Mouse (Mus musculus): ENCODE measurements at regions not wholly inside any gene's neighbourhood (a gene's known extent, or its start where the extent isn't known, plus 50 kb on each side); places are given as distances from the start of the nearest gene placed in this dataset.
"Not testable (repeated sequence)": the region's sequence is repeated elsewhere in the genome, so short reads cannot be mapped to it uniquely, and the experiment has no call there.

DNA sequence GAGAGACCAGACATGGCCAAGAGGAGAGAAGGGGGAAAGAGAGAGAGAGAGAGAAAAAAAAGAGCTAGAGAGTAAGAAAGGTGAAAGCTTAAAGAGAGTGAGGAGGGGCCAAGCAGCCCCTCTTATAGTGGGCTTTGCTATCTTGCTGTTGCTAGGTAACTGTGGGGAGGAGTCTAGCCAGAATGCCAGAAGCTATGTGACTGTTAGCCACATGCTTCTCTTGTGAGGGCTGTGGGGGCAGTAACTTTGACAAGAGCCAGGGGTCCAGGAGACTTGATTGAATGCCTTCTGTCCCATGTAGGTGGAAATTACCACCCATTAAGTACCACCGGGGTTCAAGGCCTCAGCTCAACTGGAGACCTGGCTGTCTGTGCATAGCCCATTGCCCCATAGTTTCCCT is 69.0 kb upstream of the Acsl3 start:
- TF ChIP-seq USF1 (IDR thresholded peaks at IDR 0.05; ENCODE audit: low read depth); MAX (IDR thresholded peaks at IDR 0.05; ENCODE audit: low read depth); E2F4 (IDR thresholded peaks at IDR 0.05; ENCODE audit: insufficient read depth); POLR2A (IDR thresholded peaks at IDR 0.05; ENCODE audit: insufficient read length, low read depth); TCF12 (IDR thresholded peaks at IDR 0.05; ENCODE audit: insufficient read depth, poor library complexity, severe bottlenecking); MYOD1 (IDR thresholded peaks at IDR 0.05; ENCODE audit: control insufficient read depth in 1 of 3, insufficient read length in 2 of 3, low read depth in 2 of 3); TCF3 (IDR thresholded peaks at IDR 0.05; ENCODE audit: insufficient read length, low read depth); MYOG (IDR thresholded peaks at IDR 0.05; ENCODE audit: control insufficient read depth in 1 of 3, insufficient read depth in 1 of 3, insufficient read length in 2 of 3, low read depth in 2 of 3); POLR2AphosphoS2 (IDR thresholded peaks at IDR 0.05; ENCODE audit: insufficient read length, low read depth): not testable (repeated sequence)

All from myocyte (in vitro differentiated cells).